Mouse (Mus musculus) left cerebral cortex, adult 9 months (tissue): ENCODE data around the gene Tmem217.

Experiments
- DNase-seq, 2 experiments: peaks; one replicate each; pipeline ENCODE4 v3.0.0; 2022; ENCODE audit warnings: low spot score in 2 of 2

The Tmem217 gene

GRCm38 (mm10) chr17:29488257-29488977, 63.8 kb downstream of the Tmem217 start:
- DNase-seq: no peak

- no peak for DNase-seq
Measured at GRCm38 (mm10) chr17:29485336-29486233, 66.6 kb downstream of the Tmem217 start.

- DNase-seq: no peak
Measured at GRCm38 (mm10) chr17:29484431-29484830, 67.8 kb downstream of the Tmem217 start.

- no peak for DNase-seq
Measured at GRCm38 (mm10) chr17:29483282-29483681, 68.9 kb downstream of the Tmem217 start.

GRCm38 (mm10) chr17:29482632-29483031, 69.6 kb downstream of the Tmem217 start:
- no peak for DNase-seq

GRCm38 (mm10) chr17:29480256-29480655, 71.9 kb downstream of the Tmem217 start:
- DNase-seq: no peak

GRCm38 (mm10) chr17:29478271-29478670, 73.9 kb downstream of the Tmem217 start:
- no peak for DNase-seq

- no peak for DNase-seq
Measured at GRCm38 (mm10) chr17:29477357-29477756, 74.8 kb downstream of the Tmem217 start.

GRCm38 (mm10) chr17:29476461-29476860, 75.7 kb downstream of the Tmem217 start:
- DNase-seq: no peak
